Mouse (Mus musculus) stomach, postnatal 0 days (tissue): ENCODE data around the gene Polr3b.

ENCODE experiments used
- CTCF ChIP-seq: IDR thresholded peaks from 2 replicates; pipeline ENCODE4 v1.5.1; 2016; ENCODE audit warnings: antibody characterized with exemption, low read depth, mild to moderate bottlenecking, moderate library complexity
- EP300 ChIP-seq: optimal IDR thresholded peaks from 2 replicates; pipeline ENCODE3; 2016; ENCODE audit warnings: antibody characterized with exemption

- TF ChIP-seq CTCF (no peak), EP300 (no peak)
Observed at GRCm38 (mm10) chr10:84590956-84591355, 31.1 kb upstream of the Polr3b start.
